Mouse (Mus musculus): ENCODE results near the gene Smad3. TPM values are rescaled to one million over a fixed set of nuclear protein-coding genes. Genes with fewer than 3 reads are reported as not detected.

Gene Smad3
- total and polyA plus RNA-seq, 3 experiments: 0.81 to 1.5 (median 1.2) TPM

GRCm38 (mm10) chr9:63712838-63713237, 45.0 kb downstream of the Smad3 start:
- peaks cover 14% of the 10 kb centered on the region for H3K9me3 ChIP-seq (replicated peaks; ENCODE audit: low read length)
- no peaks in the 10 kb centered on the region for H3K36me3 ChIP-seq (replicated peaks in 1 of 2; ENCODE audit: control insufficient read depth in 1 of 2, insufficient read depth in 1 of 2, low read length in 1 of 2)
- dilution Hi-C loops (cut with MboI; ENCODE audit: extremely low pct_ligation_motif_present, extremely low pct_unique_long_range_greater_than_20kb, low sequenced_read_pairs) (no loop called here), in situ Hi-C loops (cut with MboI; ENCODE audit: low pct_ligation_motif_present, low pct_unique_long_range_greater_than_20kb, low sequenced_read_pairs) (no loop called here)
- TF ChIP-seq POLR2AphosphoS2 (IDR thresholded peaks at IDR 0.05; ENCODE audit: low read depth, low read length): no peak
- TF ChIP-seq TCF12 (IDR thresholded peaks at IDR 0.05; ENCODE audit: low read depth, low read length): no peak
- TF ChIP-seq ZC3H11A (IDR thresholded peaks at IDR 0.05; ENCODE audit: low read depth, low read length): no peak
- no peak for TF ChIP-seq ZNF384 (IDR thresholded peaks at IDR 0.05; ENCODE audit: low read depth, low read length)
- TF ChIP-seq ZMIZ1 (IDR thresholded peaks at IDR 0.05; ENCODE audit: low read depth, low read length): no peak
- no peak for TF ChIP-seq ZKSCAN1 (IDR thresholded peaks at IDR 0.05; ENCODE audit: borderline replicate concordance, low read depth, low read length)
- no peak for TF ChIP-seq JUND (conservative IDR thresholded peaks at IDR 0.05; ENCODE audit: low read depth, low read length)
- TF ChIP-seq USF2 (conservative IDR thresholded peaks at IDR 0.05; ENCODE audit: low read depth, low read length): no peak
- TF ChIP-seq HCFC1 (IDR thresholded peaks at IDR 0.05; ENCODE audit: low read depth, low read length): no peak
- no peak for TF ChIP-seq RCOR1 (conservative IDR thresholded peaks at IDR 0.05; ENCODE audit: low read depth, low read length)
- TF ChIP-seq NELFE (IDR thresholded peaks at IDR 0.05; ENCODE audit: low read depth, low read length): no peak
- no peak for DNase-seq (ENCODE audit: extremely low read depth)
- H3K4me2 ChIP-seq (ENCODE audit: insufficient read depth, low read depth, poor library complexity, severe bottlenecking): no peak overlapping the region
- peaks cover 19 to 61% of the 10 kb centered on the region in 2 experiments for H3K4me1 ChIP-seq (ENCODE audit: control insufficient read depth in 1 of 2, insufficient read depth in 2 of 2)
- no peak overlapping the region for H3K9ac ChIP-seq (ENCODE audit: insufficient read depth, low read depth)
- no peaks in the 10 kb centered on the region for H3K27me3 ChIP-seq (replicated peaks)
- no peak overlapping the region for H3K27ac ChIP-seq (ENCODE audit: insufficient read depth, low read depth)
- H3K79me2 ChIP-seq (replicated peaks; ENCODE audit: control insufficient read depth, extremely low read depth, insufficient read depth, poor library complexity, severe bottlenecking): no peaks in the 10 kb centered on the region
- H3K4me3 ChIP-seq (replicated peaks in 1 of 3; ENCODE audit: low read depth in 2 of 3, low read length in 2 of 3, poor library complexity in 1 of 3): no peak overlapping the region

GRCm38 (mm10) chr9:63711580-63712230, 46.1 kb downstream of the Smad3 start:
- DNase-seq (ENCODE audit: extremely low read depth): peak; percentile 89
- no peaks in the 10 kb centered on the region for H3K79me2 ChIP-seq (replicated peaks; ENCODE audit: control insufficient read depth, extremely low read depth, insufficient read depth, poor library complexity, severe bottlenecking)
- dilution Hi-C loops (cut with MboI; ENCODE audit: extremely low pct_ligation_motif_present, extremely low pct_unique_long_range_greater_than_20kb, low sequenced_read_pairs) (no loop called here), in situ Hi-C loops (cut with MboI; ENCODE audit: low pct_ligation_motif_present, low pct_unique_long_range_greater_than_20kb, low sequenced_read_pairs) (no loop called here)
- no peak overlapping the region for H3K4me3 ChIP-seq (replicated peaks in 1 of 3; ENCODE audit: low read depth in 2 of 3, low read length in 2 of 3, poor library complexity in 1 of 3)
- H3K4me2 ChIP-seq (ENCODE audit: insufficient read depth, low read depth, poor library complexity, severe bottlenecking): no peak overlapping the region
- H3K9me3 ChIP-seq (replicated peaks; ENCODE audit: low read length): peaks cover 14% of the 10 kb centered on the region
- H3K9ac ChIP-seq (ENCODE audit: insufficient read depth, low read depth): no peak overlapping the region
- no peaks in the 10 kb centered on the region for H3K36me3 ChIP-seq (replicated peaks in 1 of 2; ENCODE audit: control insufficient read depth in 1 of 2, insufficient read depth in 1 of 2, low read length in 1 of 2)
- H3K27ac ChIP-seq (ENCODE audit: insufficient read depth, low read depth): no peak overlapping the region
- peaks cover 25 to 61% of the 10 kb centered on the region in 2 experiments for H3K4me1 ChIP-seq (ENCODE audit: control insufficient read depth in 1 of 2, insufficient read depth in 2 of 2)
- H3K27me3 ChIP-seq (replicated peaks): no peaks in the 10 kb centered on the region
- TF ChIP-seq HCFC1 (IDR thresholded peaks at IDR 0.05; ENCODE audit: low read depth, low read length) (no peak), KAT2A (IDR thresholded peaks at IDR 0.05; ENCODE audit: insufficient replicate concordance, low read length) (0 out of 2 replicates have a peak, but pooled peaks have one; percentile 57), IRF4 (IDR thresholded peaks at IDR 0.05; ENCODE audit: low read depth, low read length) (peak; percentile 73; the same call in 1 of the 2 replicates), CHD2 (IDR thresholded peaks at IDR 0.05; ENCODE audit: low read length) (no peak), RAD21 (IDR thresholded peaks at IDR 0.05; ENCODE audit: low read depth, low read length) (no peak), JUN (IDR thresholded peaks at IDR 0.05; ENCODE audit: insufficient read depth, low read depth, low read length) (peak; percentile 39; the same call in 1 of the 2 replicates), USF1 (IDR thresholded peaks at IDR 0.05; ENCODE audit: low read depth, low read length) (peak; percentile 60), USF2 (conservative IDR thresholded peaks at IDR 0.05; ENCODE audit: low read depth, low read length) (peak; percentile 57), POLR2AphosphoS2 (IDR thresholded peaks at IDR 0.05; ENCODE audit: low read depth, low read length) (no peak), EP300 (IDR thresholded peaks at IDR 0.05; ENCODE audit: low read length) (peak; percentile 62), ZC3H11A (IDR thresholded peaks at IDR 0.05; ENCODE audit: low read depth, low read length) (no peak), MEF2A (IDR thresholded peaks at IDR 0.05; ENCODE audit: borderline replicate concordance, low read depth, low read length) (0 out of 2 replicates have a peak, but pooled peaks have one; percentile 38), NRF1 (IDR thresholded peaks at IDR 0.05; ENCODE audit: low read depth, low read length) (no peak), ZNF384 (IDR thresholded peaks at IDR 0.05; ENCODE audit: low read depth, low read length) (no peak), GABPA (IDR thresholded peaks at IDR 0.05; ENCODE audit: insufficient replicate concordance, low read depth, low read length) (no peak), MXI1 (IDR thresholded peaks at IDR 0.05; ENCODE audit: low read depth, low read length) (no peak), NELFE (IDR thresholded peaks at IDR 0.05; ENCODE audit: low read depth, low read length) (no peak), TBP (conservative IDR thresholded peaks at IDR 0.05; ENCODE audit: low read depth, low read length) (no peak), ZKSCAN1 (IDR thresholded peaks at IDR 0.05; ENCODE audit: borderline replicate concordance, low read depth, low read length) (no peak), MYC (IDR thresholded peaks at IDR 0.05; ENCODE audit: low read depth, low read length) (peak; percentile 57; the same call in 1 of the 2 replicates), CHD1 (IDR thresholded peaks at IDR 0.05; ENCODE audit: low read depth, low read length) (no peak), POLR2A (IDR thresholded peaks at IDR 0.05; ENCODE audit: low read depth, low read length) (no peak), PAX5 (IDR thresholded peaks at IDR 0.05; ENCODE audit: low read length) (no peak), MAFK (IDR thresholded peaks at IDR 0.05; ENCODE audit: insufficient replicate concordance, low read length) (peak; percentile 69; the same call in 1 of the 2 replicates), CTCF (conservative IDR thresholded peaks at IDR 0.05 in 1 of 2, IDR thresholded peaks at IDR 0.05 in 1 of 2; ENCODE audit: low read depth in 2 of 2, low read length in 2 of 2) (no peak), JUND (conservative IDR thresholded peaks at IDR 0.05; ENCODE audit: low read depth, low read length) (0 out of 2 replicates have a peak, but pooled peaks have one; percentile 29), SMC3 (IDR thresholded peaks at IDR 0.05; ENCODE audit: low read depth, low read length) (no peak), SIN3A (IDR thresholded peaks at IDR 0.05; ENCODE audit: low read length) (no peak)

Data from CH12.LX (cell line).